Mouse (Mus musculus) mouse embryonic stem cell (cell line): ENCODE data around the gene Gnai2.

Experiments
- in situ Hi-C, 2 experiments: fragments of 300-500 bp; cut with MboI; formaldehyde crosslinking; loops; 1 replicate in 1 of 2; 3 replicates in 1 of 2; pipeline ENCODE4 v1.14.3; 2019 to 2020; ENCODE audit warnings: low sequenced_read_pairs in 2 of 2, low pct_unique_long_range_greater_than_20kb in 1 of 2, mixed read lengths in 1 of 2; ENCODE audit not compliant: unreplicated experiment in 1 of 2

The Gnai2 gene

GRCm38 (mm10) chr9:107619546-107619879, 15.7 kb downstream of the Gnai2 start:
- in situ Hi-C loops: no loop called here

GRCm38 (mm10) chr9:107618778-107619545, 16.2 kb downstream of the Gnai2 start:
- in situ Hi-C loops: no loop called here

- in situ Hi-C loops: no loop called here
Observed at GRCm38 (mm10) chr9:107618098-107618497, 17.1 kb downstream of the Gnai2 start.

GRCm38 (mm10) chr9:107617461-107617860, 17.7 kb downstream of the Gnai2 start:
- in situ Hi-C loops: no loop called here

GRCm38 (mm10) chr9:107615035-107615434, 20.1 kb downstream of the Gnai2 start:
- in situ Hi-C loops: no loop called here

GRCm38 (mm10) chr9:107612945-107613569, 22.1 kb downstream of the Gnai2 start:
- in situ Hi-C loops: no loop called here

GRCm38 (mm10) chr9:107612191-107612944, 22.8 kb downstream of the Gnai2 start:
- in situ Hi-C loops: no loop called here

- in situ Hi-C loops: no loop called here
Observed at GRCm38 (mm10) chr9:107611456-107612190, 23.5 kb downstream of the Gnai2 start.

- in situ Hi-C loops: loop anchor here in 1 of 2 experiments (5.0 kb wide), 1 partner anchor 33 kb away; no protein-coding TSS in a partner anchor
Observed at GRCm38 (mm10) chr9:107609433-107609830, 25.7 kb downstream of the Gnai2 start.

- in situ Hi-C loops: loop anchor here in 1 of 2 experiments (5.0 kb wide), 1 partner anchor 33 kb away; no protein-coding TSS in a partner anchor
Observed at GRCm38 (mm10) chr9:107608741-107609432, 26.3 kb downstream of the Gnai2 start, which contains the start of gene Sema3b. Gene Sema3b, minus strand, starts transcription at chr9:107609229.

GRCm38 (mm10) chr9:107607653-107608245, 27.4 kb downstream of the Gnai2 start:
- in situ Hi-C loops: loop anchor here in 1 of 2 experiments (5.0 kb wide), 1 partner anchor 35 kb away; no protein-coding TSS in a partner anchor

- in situ Hi-C loops: loop anchor here in 1 of 2 experiments (5.0 kb wide), 1 partner anchor 35 kb away; no protein-coding TSS in a partner anchor
Observed at GRCm38 (mm10) chr9:107607036-107607435, 28.1 kb downstream of the Gnai2 start.

GRCm38 (mm10) chr9:107606591-107606990, 28.6 kb downstream of the Gnai2 start:
- in situ Hi-C loops: loop anchor here in 1 of 2 experiments (5.0 kb wide), 1 partner anchor 36 kb away; no protein-coding TSS in a partner anchor

GRCm38 (mm10) chr9:107605041-107605661, 30.0 kb downstream of the Gnai2 start:
- in situ Hi-C loops: loop anchor here in 1 of 2 experiments (5.0 kb wide), 1 partner anchor 37 kb away; no protein-coding TSS in a partner anchor

- in situ Hi-C loops: loop anchor here in 1 of 2 experiments (5.0 kb wide), 1 partner anchor 74 kb away; the partner anchor contains the start of gene Gnat1
Observed at GRCm38 (mm10) chr9:107603251-107603650, 31.9 kb downstream of the Gnai2 start.

- in situ Hi-C loops: loop anchor here in 1 of 2 experiments (5.0 kb wide), 1 partner anchor 75 kb away; the partner anchor contains the start of gene Gnat1
Observed at GRCm38 (mm10) chr9:107602068-107602648, 33.0 kb downstream of the Gnai2 start.
